ENCODE assay signal across 11 mouse cellular contexts in genomic region chr11:37480236-37480635, GRCm38 (mm10).
DNase-seq lines count a peak whose midpoint lies in the region; ATAC-seq lines count a peak whose summit lies in the region.
"Had no signal": no experiment of that assay in that cellular context is flagged by ENCODE, and none has a peak within 500 bp of the region (broad histone marks: within the 10 kb centered on the region; RNA-seq: fewer than 3 reads in every experiment).

No protein-coding gene starts in this region.

- no peak for ATAC-seq in monocyte, adult 5-6 weeks (replicated peaks; ENCODE audit: insufficient number of reproducible peaks, low FRiP score, low TSS enrichment, poor library complexity, severe bottlenecking)
- no peak for ATAC-seq in liver, embryonic 11.5 days (replicated peaks; ENCODE audit: low FRiP score)

- H3K36me3 ChIP-seq in liver, embryonic 11.5 days (ENCODE audit: control insufficient read depth, insufficient read depth, low read length) = no peaks in the 10 kb centered on the region
- H3K36me3 ChIP-seq: limb, embryonic 15.5 days had no signal

- WGBS in liver, embryonic 11.5 days = 79% methylated on average over 3 of the region's 3 CpGs

- H3K27ac ChIP-seq in liver, embryonic 11.5 days (ENCODE audit: low read depth, low read length) = no peak overlapping the region
- H3K27ac ChIP-seq: limb, embryonic 15.5 days had no signal

- intact Hi-C loops in heart, postnatal 36 days (cut with DNase I) = no loop called here
- intact Hi-C loops in heart, postnatal 25 days (cut with DNase I) = no loop called here

- H3K4me1 ChIP-seq in liver, embryonic 11.5 days (replicated peaks; ENCODE audit: control insufficient read depth, insufficient read depth, low read length) = no peaks in the 10 kb centered on the region
- H3K4me1 ChIP-seq: limb, embryonic 15.5 days had no signal

- DNase-seq in cerebellum, postnatal 14 days = peak; percentile 77 to 83
- no peak for DNase-seq in cerebellum, adult 11 months
- peak; percentile 3 to 12 for DNase-seq in heart, postnatal 36 days
- DNase-seq in heart, postnatal 25 days (ENCODE audit: low spot score) = no peak
- DNase-seq in adrenal gland, postnatal 25 days = peak; percentile 39
- DNase-seq in layer of hippocampus, adult 9-10 months (ENCODE audit: low spot score) = peak; percentile 8
- DNase-seq in liver, embryonic 11.5 days (ENCODE audit: low spot score) = no peak
- DNase-seq: thymus, postnatal 4 days had no signal

- H3K4me3 ChIP-seq in liver, embryonic 11.5 days (ENCODE audit: low read depth, low read length) = no peak overlapping the region
- H3K4me3 ChIP-seq: limb, embryonic 15.5 days; myocyte had no signal

- no peak overlapping the region for H3K9ac ChIP-seq in liver, embryonic 11.5 days (ENCODE audit: low read depth, low read length)
- H3K9ac ChIP-seq: limb, embryonic 15.5 days had no signal

- no peak overlapping the region for H3K4me2 ChIP-seq in liver, embryonic 11.5 days
- H3K4me2 ChIP-seq: limb, embryonic 15.5 days had no signal

- no peaks in the 10 kb centered on the region for H3K27me3 ChIP-seq in liver, embryonic 11.5 days (replicated peaks; ENCODE audit: control insufficient read depth, insufficient read depth, low read length)
- H3K27me3 ChIP-seq: limb, embryonic 15.5 days had no signal

- no peaks in the 10 kb centered on the region for H3K9me3 ChIP-seq in liver, embryonic 11.5 days (ENCODE audit: control insufficient read depth, low read length)
- H3K9me3 ChIP-seq: limb, embryonic 15.5 days had no signal

Comparison
In these comparisons a context has a peak if more than half of its experiments do, and no peak if none do; other contexts are left out.
1. DNase-seq: peak in cerebellum, postnatal 14 days (2 of 2), heart, postnatal 36 days (2 of 2), adrenal gland, postnatal 25 days (single experiment) and layer of hippocampus, adult 9-10 months (single experiment); none in cerebellum, adult 11 months (single experiment), heart, postnatal 25 days (single experiment) and liver, embryonic 11.5 days (single experiment).